In genomic region chr9:115224744-115225354, GRCm38 (mm10) we compare ENCODE assay signal across 19 mouse cellular contexts.
DNase-seq lines count a peak whose midpoint lies in the region; ATAC-seq lines count a peak whose summit lies in the region.
"Had no signal": no experiment of that assay in that cellular context is flagged by ENCODE, and none has a peak within 500 bp of the region (broad histone marks: within the 10 kb centered on the region; RNA-seq: fewer than 3 reads in every experiment).

No protein-coding gene starts in this region.

- H3K27ac ChIP-seq in forebrain, embryonic 12.5 days = no peak overlapping the region
- peak overlapping the region; percentile 23; the same call in 1 of the 2 replicates for H3K27ac ChIP-seq in hindbrain, embryonic 12.5 days
- H3K27ac ChIP-seq in midbrain, embryonic 14.5 days (replicated peaks; ENCODE audit: low read depth, low read length) = no peak overlapping the region
- H3K27ac ChIP-seq in limb, embryonic 10.5 days = no peak overlapping the region
- H3K27ac ChIP-seq: embryonic facial prominence, embryonic 15.5 days; macrophage had no signal

- H3K9ac ChIP-seq in forebrain, embryonic 12.5 days = no peak overlapping the region
- H3K9ac ChIP-seq in hindbrain, embryonic 12.5 days = no peak overlapping the region; the same call in 1 of the 2 replicates
- no peak overlapping the region for H3K9ac ChIP-seq in midbrain, embryonic 14.5 days (replicated peaks; ENCODE audit: low read length)
- H3K9ac ChIP-seq: embryonic facial prominence, embryonic 15.5 days; lung, embryonic 14.5 days had no signal

- peaks cover 10% of the 10 kb centered on the region for H3K4me1 ChIP-seq in forebrain, embryonic 12.5 days
- peaks cover 9% of the 10 kb centered on the region for H3K4me1 ChIP-seq in hindbrain, embryonic 12.5 days
- H3K4me1 ChIP-seq in midbrain, embryonic 14.5 days (ENCODE audit: control insufficient read depth, insufficient read depth, low read length) = no peaks in the 10 kb centered on the region
- peaks cover 19% of the 10 kb centered on the region for H3K4me1 ChIP-seq in limb, embryonic 10.5 days
- H3K4me1 ChIP-seq: embryonic facial prominence, embryonic 15.5 days had no signal

- DNase-seq in Muller cell, postnatal 12 days (ENCODE audit: inconsistent ontology term) = peak; percentile 45
- DNase-seq in midbrain, embryonic 14.5 days = peak; percentile 68
- DNase-seq in lung, adult 18-20 months = no peak
- no peak for DNase-seq in limb, embryonic 10.5 days (ENCODE audit: low spot score)
- DNase-seq in lung, postnatal 10 days = no peak
- DNase-seq: adrenal gland, postnatal 36 days; B cell, adult 2 months; cerebellum, adult 9-11 months; gastrocnemius, postnatal 25 days; kidney, adult 8-10 months; kidney, postnatal 4 days; lung, embryonic 14.5 days; thymus, postnatal 25 days had no signal

- no peaks in the 10 kb centered on the region for H3K36me3 ChIP-seq in forebrain, embryonic 12.5 days (replicated peaks)
- H3K36me3 ChIP-seq in hindbrain, embryonic 12.5 days = no peaks in the 10 kb centered on the region
- H3K36me3 ChIP-seq in midbrain, embryonic 14.5 days (ENCODE audit: control insufficient read depth, insufficient read depth, low read length) = no peaks in the 10 kb centered on the region
- no peaks in the 10 kb centered on the region for H3K36me3 ChIP-seq in limb, embryonic 10.5 days

- 9% methylated on average over 7 of the region's 7 CpGs for WGBS in forebrain, embryonic 12.5 days
- WGBS in hindbrain, embryonic 12.5 days = 23% methylated on average over 7 of the region's 7 CpGs
- WGBS in midbrain, embryonic 14.5 days = 16% methylated on average over 7 of the region's 7 CpGs
- 75% methylated on average over 7 of the region's 7 CpGs for WGBS in limb, embryonic 10.5 days

- no peak overlapping the region for H3K4me2 ChIP-seq in forebrain, embryonic 12.5 days
- no peak overlapping the region for H3K4me2 ChIP-seq in hindbrain, embryonic 12.5 days (replicated peaks)
- H3K4me2 ChIP-seq in midbrain, embryonic 14.5 days (ENCODE audit: low read length) = no peak overlapping the region
- H3K4me2 ChIP-seq: embryonic facial prominence, embryonic 15.5 days; lung, embryonic 14.5 days had no signal

- ATAC-seq in forebrain, embryonic 12.5 days (ENCODE audit: low FRiP score) = peak; percentile 53; the same call in 1 of the 2 replicates
- peak; percentile 89 for ATAC-seq in hindbrain, embryonic 12.5 days (ENCODE audit: low FRiP score)
- ATAC-seq in midbrain, embryonic 14.5 days (ENCODE audit: low FRiP score, low TSS enrichment) = peak; percentile 68; the same call in 1 of the 2 replicates
- ATAC-seq in CD4-positive, CD25-positive, alpha-beta regulatory T cell, adult 4 months = no peak
- ATAC-seq: Patski had no signal

- H3K27me3 ChIP-seq in forebrain, embryonic 12.5 days = no peaks in the 10 kb centered on the region
- H3K27me3 ChIP-seq in hindbrain, embryonic 12.5 days = no peaks in the 10 kb centered on the region
- H3K27me3 ChIP-seq in midbrain, embryonic 14.5 days (ENCODE audit: control insufficient read depth, insufficient read depth, low read length) = no peaks in the 10 kb centered on the region
- H3K27me3 ChIP-seq in limb, embryonic 10.5 days (ENCODE audit: low read depth, poor library complexity, severe bottlenecking) = no peaks in the 10 kb centered on the region
- H3K27me3 ChIP-seq: embryonic facial prominence, embryonic 15.5 days; Patski had no signal

- no peak overlapping the region for H3K4me3 ChIP-seq in forebrain, embryonic 12.5 days (replicated peaks)
- H3K4me3 ChIP-seq in hindbrain, embryonic 12.5 days = no peak overlapping the region
- no peak overlapping the region for H3K4me3 ChIP-seq in midbrain, embryonic 14.5 days (replicated peaks; ENCODE audit: low read depth, low read length)
- no peak overlapping the region for H3K4me3 ChIP-seq in limb, embryonic 10.5 days
- H3K4me3 ChIP-seq: embryonic facial prominence, embryonic 15.5 days had no signal

- H3K9me3 ChIP-seq in forebrain, embryonic 12.5 days = no peaks in the 10 kb centered on the region
- no peaks in the 10 kb centered on the region for H3K9me3 ChIP-seq in hindbrain, embryonic 12.5 days (replicated peaks)
- no peaks in the 10 kb centered on the region for H3K9me3 ChIP-seq in midbrain, embryonic 14.5 days (ENCODE audit: control insufficient read depth, low read length)
- no peaks in the 10 kb centered on the region for H3K9me3 ChIP-seq in limb, embryonic 10.5 days (replicated peaks)
- H3K9me3 ChIP-seq: embryonic facial prominence, embryonic 15.5 days had no signal

Comparison
In these comparisons a context has a peak if more than half of its experiments do, and no peak if none do; other contexts are left out.
1. DNase-seq: peak in Muller cell, postnatal 12 days (single experiment) and midbrain, embryonic 14.5 days (single experiment); none in lung, adult 18-20 months (0 of 2), limb, embryonic 10.5 days (single experiment) and lung, postnatal 10 days (single experiment).